Comparison of ENCODE assay signal across 12 mouse cellular contexts in genomic region chr14:62170385-62170784, GRCm38 (mm10).
DNase-seq lines count a peak whose midpoint lies in the region; ATAC-seq and TF ChIP-seq lines count a peak whose summit lies in the region.
"Had no signal": no experiment of that assay in that cellular context is flagged by ENCODE, and none has a peak within 500 bp of the region (broad histone marks: within the 10 kb centered on the region; RNA-seq: fewer than 3 reads in every experiment).

No protein-coding gene starts in this region.

- H3K4me1 ChIP-seq in liver, postnatal 0 days (ENCODE audit: insufficient read depth), result no peaks in the 10 kb centered on the region
- 0 out of 2 replicates have a peak, but pooled peaks cover 9% of the 10 kb centered on the region for H3K4me1 ChIP-seq in liver, embryonic 12.5 days
- peaks cover 21% of the 10 kb centered on the region for H3K4me1 ChIP-seq in hindbrain, embryonic 13.5 days (replicated peaks)

- no peaks in the 10 kb centered on the region for H3K36me3 ChIP-seq in liver, postnatal 0 days (replicated peaks; ENCODE audit: insufficient read depth, low read length)
- H3K36me3 ChIP-seq in liver, embryonic 12.5 days, result no peaks in the 10 kb centered on the region
- H3K36me3 ChIP-seq in hindbrain, embryonic 13.5 days, result no peaks in the 10 kb centered on the region
- H3K36me3 ChIP-seq: hindbrain, embryonic 15.5 days; neural tube, embryonic 13.5 days had no signal

- 50% methylated on average over 5 of the region's 5 CpGs for WGBS in liver, postnatal 0 days (ENCODE audit: insufficient replicate concordance)
- WGBS in liver, embryonic 12.5 days (ENCODE audit: insufficient replicate concordance), result 49% methylated on average over 5 of the region's 5 CpGs
- WGBS in hindbrain, embryonic 13.5 days, result 71% methylated on average over 5 of the region's 5 CpGs

- TF ChIP-seq CTCF in liver, postnatal 0 days (IDR thresholded peaks at IDR 0.05; ENCODE audit: low read depth), result no peak

- H3K9me3 ChIP-seq in liver, postnatal 0 days (ENCODE audit: low read length), result no peaks in the 10 kb centered on the region
- no peaks in the 10 kb centered on the region for H3K9me3 ChIP-seq in liver, embryonic 12.5 days (replicated peaks)
- no peaks in the 10 kb centered on the region for H3K9me3 ChIP-seq in hindbrain, embryonic 13.5 days
- H3K9me3 ChIP-seq: hindbrain, embryonic 15.5 days; neural tube, embryonic 13.5 days had no signal

- no peak for DNase-seq in liver, postnatal 0 days
- peak; percentile 46 for DNase-seq in adrenal gland, adult 8-10 months
- DNase-seq in kidney, adult 18-20 months, result peak; percentile 27
- peak; percentile 39 to 62 for DNase-seq in kidney, postnatal 4 days
- DNase-seq in gastrocnemius, adult 8-10 months (ENCODE audit: low spot score in 2 of 2), result no peak
- DNase-seq: gastrocnemius, postnatal 36 days; lung, postnatal 10 days; midbrain, embryonic 14.5 days had no signal

- H3K9ac ChIP-seq in liver, postnatal 0 days (replicated peaks), result no peak overlapping the region
- no peak overlapping the region for H3K9ac ChIP-seq in liver, embryonic 12.5 days
- no peak overlapping the region for H3K9ac ChIP-seq in hindbrain, embryonic 13.5 days
- H3K9ac ChIP-seq: hindbrain, embryonic 15.5 days; neural tube, embryonic 13.5 days had no signal

- peak; percentile 49 for ATAC-seq in liver, postnatal 0 days
- ATAC-seq in liver, embryonic 12.5 days, result no peak
- ATAC-seq in hindbrain, embryonic 13.5 days (ENCODE audit: low FRiP score), result no peak

- no peak overlapping the region for H3K4me2 ChIP-seq in liver, postnatal 0 days (ENCODE audit: low read depth, low read length)
- no peak overlapping the region for H3K4me2 ChIP-seq in liver, embryonic 12.5 days
- no peak overlapping the region for H3K4me2 ChIP-seq in hindbrain, embryonic 13.5 days
- H3K4me2 ChIP-seq: hindbrain, embryonic 15.5 days; neural tube, embryonic 13.5 days had no signal

- H3K27ac ChIP-seq in liver, postnatal 0 days (ENCODE audit: low read depth), result no peak overlapping the region
- H3K27ac ChIP-seq in liver, embryonic 12.5 days, result no peak overlapping the region
- no peak overlapping the region for H3K27ac ChIP-seq in hindbrain, embryonic 13.5 days
- H3K27ac ChIP-seq: hindbrain, embryonic 15.5 days; neural tube, embryonic 13.5 days had no signal

- no peaks in the 10 kb centered on the region for H3K27me3 ChIP-seq in liver, postnatal 0 days (ENCODE audit: insufficient read depth, low read length)
- H3K27me3 ChIP-seq in liver, embryonic 12.5 days (replicated peaks), result no peaks in the 10 kb centered on the region
- no peaks in the 10 kb centered on the region for H3K27me3 ChIP-seq in hindbrain, embryonic 13.5 days
- H3K27me3 ChIP-seq: hindbrain, embryonic 15.5 days; neural tube, embryonic 13.5 days had no signal

- no peak overlapping the region for H3K4me3 ChIP-seq in liver, postnatal 0 days (ENCODE audit: low read depth, low read length)
- no peak overlapping the region for H3K4me3 ChIP-seq in liver, embryonic 12.5 days
- H3K4me3 ChIP-seq in hindbrain, embryonic 13.5 days, result no peak overlapping the region
- H3K4me3 ChIP-seq: hindbrain, embryonic 15.5 days; neural tube, embryonic 13.5 days had no signal

- TF ChIP-seq EP300 in liver, postnatal 0 days (IDR thresholded peaks at IDR 0.05; ENCODE audit: low read depth), result no peak

Comparison
In these comparisons a context has a peak if more than half of its experiments do, and no peak if none do; other contexts are left out.
1. DNase-seq: peak in adrenal gland, adult 8-10 months (single experiment), kidney, adult 18-20 months (single experiment) and kidney, postnatal 4 days (2 of 2); none in liver, postnatal 0 days (single experiment) and gastrocnemius, adult 8-10 months (0 of 2).